Mouse (Mus musculus) liver, adult 2 months (tissue): Measurements from ENCODE around the gene Rai14.

Experiments used
- CTCF ChIP-seq: fragments of 200-500 bp; IDR thresholded peaks from 2 replicates; pipeline ENCODE4 v1.5.1; 2011; ENCODE audit warnings: low read depth, low read length, control low read depth
- POLR2A ChIP-seq: fragments of 200-500 bp; IDR thresholded peaks from 2 replicates; pipeline ENCODE4 v1.6.1; 2011; ENCODE audit warnings: low read length, control low read depth; ENCODE audit not compliant: insufficient read depth; ENCODE audit errors: extremely low read depth

DNA sequence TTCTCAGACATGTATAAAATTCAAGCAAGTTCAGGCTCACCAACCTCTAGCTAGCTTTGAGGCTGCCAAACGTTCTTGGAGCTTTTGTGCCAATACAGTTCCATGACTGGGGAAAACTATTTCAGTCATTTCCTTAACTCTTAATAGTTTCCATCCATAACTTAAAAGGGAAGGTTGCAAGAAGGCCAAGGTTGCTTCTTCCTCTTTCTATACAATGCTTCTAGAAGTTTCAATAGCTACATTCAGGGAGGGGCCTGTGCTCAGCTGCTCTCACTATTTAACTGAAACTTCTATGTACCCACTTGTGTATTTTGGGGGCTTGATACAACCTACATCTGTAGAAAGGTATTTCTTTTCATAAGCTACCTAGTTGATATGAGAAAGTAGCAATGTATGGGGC is 24.9 kb upstream of the Rai14 start:
- no peak for TF ChIP-seq CTCF
- TF ChIP-seq POLR2A, result no peak
